Mouse (Mus musculus) spleen, adult 2 months (tissue): Measurements from ENCODE around the gene Gm49336.

Experiments
- CTCF ChIP-seq: fragments of 200-500 bp; IDR thresholded peaks from 2 replicates; pipeline ENCODE4 v1.5.1; 2011; ENCODE audit warnings: mild to moderate bottlenecking, inconsistent platforms; ENCODE audit not compliant: insufficient read depth, insufficient read length, insufficient replicate concordance; ENCODE audit errors: extremely low read depth
- POLR2A ChIP-seq: fragments of 200-500 bp; IDR thresholded peaks from 2 replicates; pipeline ENCODE4 v1.6.1; 2011; ENCODE audit warnings: low read depth, low read length, inconsistent platforms

- TF ChIP-seq CTCF (no peak), POLR2A (no peak)
Measured at GRCm38 (mm10) chr14:60181306-60181705, 70.0 kb downstream of the Gm49336 start.
